Mouse (Mus musculus) activated CD4-positive, CD25-positive, alpha-beta regulatory T cell, adult 4 months (primary cell): ENCODE measurements around the gene Elmo2. TPM values are rescaled to one million over a fixed set of nuclear protein-coding genes. Genes with fewer than 3 reads are reported as not detected.

ENCODE experiments used
- ATAC-seq: one replicate; pipeline ENCODE4 v1.8.0; 2017
- polyA plus RNA-seq, 2 experiments: library from polyadenylated mRNA; unstranded; fragments of 100-300 nt; shearing (Covaris generic); gene quantifications; one replicate each; pipeline ENCODE4 v1.2.1; 2017

Gene Elmo2
- polyA plus RNA-seq, 2 experiments from 2014 or later = 30.4 to 35.4 TPM

DNA sequence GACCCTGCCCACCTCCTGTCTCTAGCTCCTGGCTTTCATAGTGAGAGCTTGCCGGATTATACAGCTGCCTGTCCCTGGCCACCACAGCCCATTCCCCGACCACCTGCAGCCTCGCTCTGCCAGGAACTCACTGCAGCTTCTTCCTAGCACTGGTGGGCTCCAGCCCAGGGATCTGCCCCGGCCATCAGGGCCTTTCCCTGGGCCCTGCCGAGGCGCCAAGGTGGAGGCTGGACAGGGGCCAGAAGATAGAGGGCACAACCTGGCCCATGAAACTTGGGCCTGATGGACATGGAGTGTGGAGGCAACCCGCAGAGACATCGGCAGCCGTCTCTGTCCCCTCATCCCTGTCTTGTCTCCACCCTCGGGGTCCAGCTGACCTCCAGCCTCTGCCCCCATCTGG, 70.1 kb downstream of the Elmo2 start:
- ATAC-seq = no peak

DNA sequence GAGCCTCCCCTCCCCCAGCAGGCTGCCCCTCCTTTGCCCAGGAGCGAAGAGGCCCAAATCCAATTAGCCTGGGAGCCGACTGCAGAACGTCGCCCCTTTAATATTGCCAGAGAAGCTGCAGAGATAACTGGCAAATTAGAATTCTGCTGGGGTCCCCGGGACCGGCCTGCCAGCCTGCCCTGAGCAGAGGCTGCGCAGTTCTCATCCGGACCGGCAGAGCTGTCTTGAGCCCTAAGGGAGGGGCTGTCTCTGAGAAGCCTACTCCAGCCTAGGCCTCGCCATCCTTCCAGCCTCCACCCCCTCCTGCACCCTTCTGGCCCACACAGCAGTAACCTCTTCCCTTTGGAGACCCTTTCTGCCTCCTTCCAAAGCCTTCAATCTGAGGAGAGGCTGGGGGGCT, 72.4 kb downstream of the Elmo2 start:
- ATAC-seq = no peak

DNA sequence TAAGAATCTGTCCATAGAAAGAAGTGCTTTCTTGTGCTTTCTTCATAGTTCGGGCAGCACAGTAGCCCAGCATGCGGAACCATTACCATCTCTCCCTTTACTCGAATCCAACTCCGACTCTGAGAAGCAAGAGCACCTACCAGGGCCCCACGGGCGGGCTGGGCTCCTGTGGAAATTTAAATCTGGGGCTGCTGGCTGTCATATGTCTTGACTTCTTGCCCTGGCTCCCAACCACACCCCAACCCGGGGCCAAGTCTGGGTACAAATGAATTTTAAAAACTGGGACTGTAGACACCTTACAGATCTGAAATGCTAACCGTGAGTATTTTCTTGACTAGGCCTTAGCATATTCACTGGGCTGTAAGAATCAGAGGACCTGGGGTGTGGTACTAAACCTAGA, 73.0 kb downstream of the Elmo2 start:
- ATAC-seq = no peak

DNA sequence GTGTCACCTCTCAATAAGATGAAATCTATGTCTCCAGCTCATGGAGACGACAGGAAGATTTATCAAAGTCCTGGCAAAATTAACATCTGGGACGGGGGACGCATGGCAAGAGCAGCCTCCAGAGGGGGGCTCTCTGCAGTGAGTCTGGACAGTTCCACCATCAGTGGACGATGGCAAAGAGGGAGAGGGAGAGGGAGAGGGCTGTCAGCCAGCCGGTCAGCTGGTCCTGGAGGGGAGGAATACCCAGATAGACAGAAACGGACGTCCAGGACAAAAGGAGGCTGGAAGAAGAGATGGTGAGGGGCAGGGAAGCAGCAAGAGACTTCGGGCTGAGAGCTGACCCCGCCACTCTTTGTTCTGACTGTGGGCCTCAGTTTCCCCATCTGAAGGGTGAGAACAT, 73.5 kb downstream of the Elmo2 start:
- no peak for ATAC-seq

DNA sequence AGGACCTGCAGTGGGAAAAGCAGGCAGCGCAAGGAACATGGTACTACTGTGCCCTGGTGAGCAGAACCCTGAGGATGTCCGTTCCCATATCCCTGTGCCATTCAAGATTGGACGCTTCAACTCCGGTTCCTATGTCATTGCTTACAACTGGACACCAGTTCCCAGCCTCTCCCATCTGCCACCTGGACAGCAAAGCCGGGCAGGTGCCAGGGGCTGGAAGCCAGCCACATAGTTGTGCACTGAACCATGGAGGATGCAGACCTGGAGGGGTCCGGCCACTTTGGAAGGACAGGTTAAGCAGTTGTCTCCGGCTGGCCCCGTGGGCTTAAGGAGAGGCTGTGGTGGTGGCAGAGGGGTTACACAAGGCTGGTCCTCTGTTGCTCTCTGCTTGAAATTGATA, 73.9 kb downstream of the Elmo2 start:
- no peak for ATAC-seq

DNA sequence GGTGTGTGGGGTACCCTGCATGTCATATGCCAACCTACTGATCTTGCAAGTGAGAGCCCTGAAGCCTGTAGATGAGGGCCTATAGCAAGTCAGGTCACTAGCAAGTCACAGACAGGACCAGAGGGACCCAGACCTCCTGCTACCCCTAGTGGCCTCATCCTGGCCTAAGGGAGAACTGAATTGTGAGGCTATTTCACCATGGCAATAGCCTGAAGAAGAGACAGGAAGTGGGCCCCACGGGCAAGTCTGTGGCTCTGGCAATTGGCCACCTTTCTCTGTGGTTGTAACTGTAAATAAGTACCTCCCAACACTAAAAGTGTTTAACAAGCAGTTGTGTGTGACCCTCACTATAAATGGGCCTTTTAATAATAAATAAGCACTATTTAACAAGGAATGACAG, 75.4 kb downstream of the Elmo2 start:
- no peak for ATAC-seq

DNA sequence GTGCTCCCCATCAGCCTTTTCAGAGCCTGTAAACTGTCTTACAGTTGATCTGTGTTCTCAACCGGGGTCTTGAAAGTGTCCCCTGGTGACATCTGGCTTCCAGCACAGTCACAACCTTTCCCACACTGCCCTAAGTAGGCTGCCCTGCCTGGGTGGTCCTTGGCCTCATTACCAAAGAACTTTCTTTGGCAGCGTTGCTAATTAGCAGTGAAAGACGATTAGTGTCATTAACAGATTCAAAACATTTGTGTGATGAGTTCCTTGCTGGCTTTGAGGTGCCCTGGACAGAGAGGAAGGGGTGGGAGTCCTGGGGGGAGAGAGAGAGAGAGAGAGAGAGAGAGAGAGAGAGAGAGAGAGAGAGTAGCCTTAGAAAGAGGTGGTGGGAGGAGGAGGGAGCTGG, 77.3 kb downstream of the Elmo2 start:
- no peak for ATAC-seq

DNA sequence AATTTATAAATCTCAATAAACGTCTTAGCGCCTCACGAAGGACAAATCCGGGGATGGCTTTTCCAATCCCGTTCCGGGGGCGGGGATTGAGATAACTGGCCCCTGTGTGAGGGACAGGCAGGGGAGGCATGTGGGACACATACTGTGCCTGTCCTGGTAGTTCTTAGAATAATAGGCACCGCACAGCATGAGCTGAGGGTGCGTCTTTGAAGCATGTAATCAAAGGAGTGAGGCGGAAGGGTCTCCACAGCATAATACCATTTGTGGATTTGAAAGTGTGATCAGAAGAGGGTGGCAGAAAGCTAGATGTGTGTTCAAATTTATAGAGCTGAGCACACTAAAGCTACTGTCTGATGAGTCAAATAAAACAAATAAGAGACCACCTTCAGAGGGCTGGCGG, 79.9 kb downstream of the Elmo2 start:
- ATAC-seq = no peak

DNA sequence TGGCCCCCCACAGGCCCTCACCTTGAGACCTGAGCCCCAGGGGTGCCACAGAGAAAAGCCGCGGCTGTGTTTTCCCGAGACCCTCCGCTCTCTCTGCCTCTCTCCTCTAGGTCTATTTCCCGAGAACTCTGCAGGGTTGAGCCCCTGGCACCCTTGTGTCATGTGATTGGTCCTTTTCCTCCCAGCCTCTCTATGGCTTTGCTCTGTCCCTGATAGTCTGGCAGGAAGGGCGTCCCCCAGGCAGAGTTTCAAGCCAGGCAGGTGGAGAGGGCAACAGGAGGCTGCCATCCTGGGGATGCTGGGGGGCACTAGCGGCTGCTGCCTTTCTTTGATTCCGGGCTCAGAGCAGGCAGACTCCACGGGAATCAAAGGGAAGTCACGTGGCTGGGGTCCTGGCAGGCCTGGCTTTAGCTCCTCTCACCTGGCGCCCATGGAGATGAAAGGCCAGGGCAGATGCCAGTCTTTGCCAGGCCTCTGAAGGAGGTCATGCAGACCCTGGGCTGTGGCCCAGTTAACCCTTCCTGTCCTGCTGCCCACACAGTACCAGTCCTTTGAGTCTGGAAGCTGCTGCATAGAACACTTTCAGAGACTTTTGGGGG, 83.1 kb downstream of the Elmo2 start:
- ATAC-seq = no peak

DNA sequence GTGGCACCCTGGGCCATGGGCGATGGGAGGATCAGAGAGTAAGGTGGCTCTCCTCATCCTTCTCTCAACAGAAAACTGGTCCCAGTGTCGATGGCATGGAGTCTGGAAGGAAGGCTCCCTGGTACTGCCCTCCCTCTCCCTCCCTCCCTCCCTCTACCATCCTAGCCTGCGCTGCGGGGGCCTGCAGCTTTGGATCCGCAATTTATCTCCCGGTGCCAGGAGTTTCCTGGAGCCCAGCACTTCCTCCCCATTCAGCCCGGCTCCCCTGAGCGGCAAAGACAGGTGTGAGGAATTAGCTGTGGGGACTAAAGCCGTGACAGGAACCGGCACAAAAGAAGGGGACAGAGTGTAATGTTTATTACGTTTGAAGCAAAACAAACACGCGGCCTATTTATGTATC, 83.7 kb downstream of the Elmo2 start:
- ATAC-seq = no peak

DNA sequence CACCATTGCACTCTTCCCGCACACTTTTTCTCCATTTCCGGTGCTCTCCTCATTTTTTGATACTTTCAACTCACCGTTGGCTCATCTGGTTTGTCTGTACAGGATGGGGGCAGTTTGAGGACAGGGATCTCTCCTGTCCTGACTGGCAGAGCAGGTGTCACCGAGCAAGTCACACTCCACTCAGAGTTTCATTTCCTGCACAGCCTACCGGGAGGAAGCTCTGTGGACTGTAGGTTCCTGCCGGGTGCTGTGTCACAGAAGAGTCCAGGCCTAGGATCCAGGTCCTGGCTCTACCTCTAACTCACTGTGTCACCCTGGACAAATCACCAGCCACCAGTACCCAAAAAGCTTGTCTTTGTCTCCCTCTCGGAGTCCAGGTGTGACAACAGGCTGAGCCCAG, 84.5 kb downstream of the Elmo2 start:
- no peak for ATAC-seq

DNA sequence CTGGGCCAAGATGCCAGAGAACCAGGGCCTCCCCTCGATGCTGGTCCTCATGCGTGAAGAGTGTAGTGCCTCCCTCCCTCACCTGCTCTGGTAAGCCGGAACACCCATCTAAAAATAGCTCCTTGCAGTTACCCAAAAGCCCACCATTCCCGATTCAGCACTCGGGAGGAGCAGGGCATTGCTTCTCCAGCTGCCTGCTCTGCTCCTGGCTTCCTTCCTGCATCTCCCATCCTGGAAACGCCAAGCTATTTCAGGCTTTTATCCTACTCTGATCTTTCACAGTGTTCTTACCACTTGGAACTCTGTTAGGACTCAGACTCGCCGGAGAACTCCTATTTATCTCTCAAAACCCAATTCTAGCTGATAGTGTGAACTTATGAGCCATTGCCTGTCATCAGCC, 85.9 kb downstream of the Elmo2 start:
- no peak for ATAC-seq

DNA sequence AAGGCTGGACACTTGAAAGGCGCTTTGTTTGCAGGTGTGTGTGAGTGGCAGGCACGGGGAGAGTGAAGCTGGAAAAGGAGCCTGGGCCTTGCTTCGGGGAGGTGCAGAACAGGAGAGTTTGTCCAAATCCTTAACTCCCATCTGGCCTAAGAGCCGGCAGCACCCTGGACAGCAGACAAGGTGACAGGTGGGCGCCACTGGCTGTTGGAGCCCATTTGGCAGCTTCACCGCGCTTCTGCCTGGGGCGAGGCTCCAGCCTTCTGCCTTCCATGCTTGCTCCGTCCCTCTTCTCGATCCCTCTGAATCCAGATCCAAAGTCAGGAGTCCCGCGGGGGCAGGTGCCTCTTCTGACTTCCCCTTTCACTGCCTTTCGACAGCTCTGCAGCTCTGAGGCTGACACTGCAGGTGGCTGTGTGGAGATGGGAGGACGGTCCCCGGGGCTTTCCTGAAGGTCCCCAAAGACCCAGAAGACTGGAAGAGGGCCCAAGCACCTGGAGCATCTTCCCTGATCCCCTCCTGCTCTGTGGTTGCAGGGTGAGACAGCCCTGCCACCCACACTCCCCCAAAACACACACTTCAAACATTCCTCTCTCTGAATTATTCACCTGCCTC, 86.6 kb downstream of the Elmo2 start:
- no peak for ATAC-seq

DNA sequence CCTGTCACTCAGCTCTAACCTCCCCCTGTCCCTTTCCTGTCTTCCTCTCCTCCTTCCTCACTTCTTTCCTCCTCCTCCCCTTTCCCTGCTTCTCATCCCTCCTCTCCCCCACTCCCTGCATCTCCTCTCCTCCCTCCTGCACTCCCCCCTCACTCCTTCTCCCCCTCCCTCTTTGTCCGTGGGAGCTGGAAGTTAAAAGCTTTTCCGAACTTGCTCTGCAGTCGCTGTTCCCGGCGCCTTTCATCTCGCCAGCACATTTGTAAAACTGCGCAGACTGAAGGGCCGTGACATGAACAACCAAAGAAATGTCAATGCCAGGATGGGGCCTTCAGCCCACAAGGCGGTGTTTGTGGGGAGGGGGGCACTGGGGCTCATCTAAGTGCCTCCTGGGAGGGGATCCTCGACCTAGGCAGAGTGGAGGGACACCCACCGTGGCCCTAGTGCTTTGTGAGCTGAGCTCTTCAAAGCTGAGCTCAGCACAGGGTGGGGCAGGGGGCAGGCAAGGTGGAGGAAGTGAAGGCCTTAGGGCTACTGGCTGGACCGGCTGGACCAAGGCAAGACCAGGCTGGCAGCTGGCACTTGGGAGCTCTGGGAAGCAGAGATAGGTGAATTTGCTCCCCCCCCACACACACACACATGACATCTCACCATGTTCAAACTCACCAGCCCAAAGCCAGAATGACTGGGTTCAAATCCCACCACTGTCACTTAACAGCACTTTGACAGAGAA, 87.7 kb downstream of the Elmo2 start:
- no peak for ATAC-seq

Other genes with a start within 250 kb of the Elmo2 start
- not detected for gene 1700025C18Rik, start 235.7 kb downstream of the Elmo2 start, polyA plus RNA-seq
- gene Cdh22, start 91.6 kb downstream of the Elmo2 start, polyA plus RNA-seq = not detected
- gene Slc35c2, start 38.6 kb downstream of the Elmo2 start, polyA plus RNA-seq = 10 to 100 TPM; 31.1 to 45.6 TPM
- gene Zfp663, start 42.2 kb upstream of the Elmo2 start, polyA plus RNA-seq = not detected
- under 1 TPM in 1 of 2 experiments, not detected in 1; 0.08 TPM for gene Zfp334, start 61.8 kb upstream of the Elmo2 start, polyA plus RNA-seq
- not detected for gene Ocstamp, start 73.9 kb upstream of the Elmo2 start, polyA plus RNA-seq
- gene Slc13a3, start 146.8 kb upstream of the Elmo2 start, polyA plus RNA-seq = not detected
- gene Trp53rka, start 166.8 kb upstream of the Elmo2 start, polyA plus RNA-seq = 1 to 10 TPM; 3.1 to 4.6 TPM
- not detected for gene Slc2a10, start 177.3 kb upstream of the Elmo2 start, polyA plus RNA-seq